Mouse (Mus musculus) hindbrain, postnatal 0 days (tissue): ENCODE measurements at regions not wholly inside any gene's neighbourhood (a gene's known extent, or its start where the extent isn't known, plus 50 kb on each side); places are given as distances from the start of the nearest gene placed in this dataset.

Source experiments
- ATAC-seq: fragments of 200-750 bp; cut with Nextera tagmentation; 2 replicates; pipeline ENCODE4 v1.8.0; 2017; ENCODE audit warnings: mild to moderate bottlenecking, moderate TSS enrichment, moderate library complexity
- DNase-seq: peaks from one replicate; pipeline ENCODE4 v3.0.0-alpha.2; 2015; ENCODE audit warnings: low spot score
- H3K27ac ChIP-seq: fragments of 300-500 bp; sonication (generic); 2 replicates; pipeline ENCODE4 v1.5.1; 2014; ENCODE audit warnings: mild to moderate bottlenecking
- H3K27me3 ChIP-seq: fragments of 300-500 bp; sonication (generic); 2 replicates; pipeline ENCODE4 v1.6.1; 2014; ENCODE audit warnings: low read length, mixed read lengths; ENCODE audit not compliant: insufficient read depth
- H3K36me3 ChIP-seq: fragments of 300-500 bp; sonication (generic); 2 replicates; pipeline ENCODE4 v1.6.1; 2014; ENCODE audit warnings: low read length, mixed read lengths; ENCODE audit not compliant: insufficient read depth
- H3K4me1 ChIP-seq: fragments of 300-500 bp; sonication (generic); 2 replicates; pipeline ENCODE4 v1.6.1; 2014; ENCODE audit warnings: antibody characterized with exemption, low read length, mixed read lengths; ENCODE audit not compliant: insufficient read depth
- H3K4me2 ChIP-seq: fragments of 300-500 bp; sonication (generic); 2 replicates; pipeline ENCODE4 v1.6.1; 2014; ENCODE audit warnings: low read depth, mild to moderate bottlenecking, low read length, moderate library complexity, mixed read lengths
- H3K4me3 ChIP-seq: fragments of 300-500 bp; sonication (generic); 2 replicates; pipeline ENCODE4 v1.5.1; 2014; ENCODE audit warnings: low read length
- H3K9ac ChIP-seq: fragments of 300-500 bp; sonication (generic); replicated peaks from 2 replicates; pipeline ENCODE4 v1.6.1; 2014; ENCODE audit warnings: mild to moderate bottlenecking, low read length, moderate library complexity, mixed read lengths
- H3K9me3 ChIP-seq: fragments of 300-500 bp; sonication (generic); 2 replicates; pipeline ENCODE4 v1.6.1; 2016; ENCODE audit warnings: low read length, mixed read lengths
- CTCF ChIP-seq: IDR thresholded peaks from 2 replicates; pipeline ENCODE4 v1.5.1; 2016; ENCODE audit warnings: antibody characterized with exemption, control low read depth, low read depth
- WGBS: fragments of 180-500 bp; shearing (Covaris S2); extraction: QIAGEN DNeasy Blood & Tissue Kit; methylation state at CpG from one replicate; pipeline ENCODE4 v1.1.7; 2014; 5-methylcytosine and 5-hydroxymethylcytosine counted together

GRCm38 (mm10) chr5:33548800-33549199, 80.6 kb downstream of the Fam53a start:
- DNase-seq (no peak), ATAC-seq (no peak)
- H3K4me1 ChIP-seq, result no peaks in the 10 kb centered on the region
- H3K9ac ChIP-seq, result no peak overlapping the region
- no peak overlapping the region for H3K4me3 ChIP-seq
- no peak overlapping the region for H3K4me2 ChIP-seq
- no peaks in the 10 kb centered on the region for H3K9me3 ChIP-seq
- TF ChIP-seq CTCF, result no peak
- WGBS, result 66% methylated on average over 2 of the region's 2 CpGs
- H3K36me3 ChIP-seq, result no peaks in the 10 kb centered on the region
- no peak overlapping the region for H3K27ac ChIP-seq
- peaks cover 10% of the 10 kb centered on the region; the same call in 1 of the 2 replicates for H3K27me3 ChIP-seq

GRCm38 (mm10) chr5:33543372-33543771, 86.1 kb downstream of the Fam53a start:
- H3K4me2 ChIP-seq, result no peak overlapping the region
- peak; percentile 91 for TF ChIP-seq CTCF
- WGBS, result 20% methylated on average over 5 of the region's 5 CpGs
- H3K4me1 ChIP-seq, result no peaks in the 10 kb centered on the region; the same call in 1 of the 2 replicates
- H3K27ac ChIP-seq, result no peak overlapping the region
- H3K4me3 ChIP-seq, result no peak overlapping the region
- peak; percentile 69 for DNase-seq
- H3K27me3 ChIP-seq, result peaks cover 16% of the 10 kb centered on the region
- H3K9ac ChIP-seq, result no peak overlapping the region
- H3K36me3 ChIP-seq, result no peaks in the 10 kb centered on the region
- H3K9me3 ChIP-seq, result no peaks in the 10 kb centered on the region
- ATAC-seq, result peak; percentile 51

- Histone ChIP-seq H3K4me3 (no peak overlapping the region), H3K4me2 (no peak overlapping the region), H3K36me3 (no peaks in the 10 kb centered on the region), H3K9ac (no peak overlapping the region), H3K27ac (no peak overlapping the region), H3K4me1 (no peaks in the 10 kb centered on the region; the same call in 1 of the 2 replicates), H3K27me3 (peaks cover 16% of the 10 kb centered on the region), H3K9me3 (no peaks in the 10 kb centered on the region)
- WGBS, result 43% methylated on average over 3 of the region's 3 CpGs
- TF ChIP-seq CTCF, result no peak
- no peak for DNase-seq
- ATAC-seq, result no peak
Measured at GRCm38 (mm10) chr5:33542643-33543042, 86.8 kb downstream of the Fam53a start.

- WGBS, result 30% methylated on average over 11 of the region's 11 CpGs
- Histone ChIP-seq H3K27ac (no peak overlapping the region), H3K4me3 (no peak overlapping the region), H3K36me3 (no peaks in the 10 kb centered on the region), H3K4me2 (no peak overlapping the region), H3K9me3 (no peaks in the 10 kb centered on the region), H3K4me1 (no peaks in the 10 kb centered on the region; the same call in 1 of the 2 replicates), H3K9ac (no peak overlapping the region), H3K27me3 (peaks cover 12% of the 10 kb centered on the region; the same call in 1 of the 2 replicates)
- DNase-seq, result peak; percentile 58
- ATAC-seq, result peak; percentile 28
- peak; percentile 62 for TF ChIP-seq CTCF
Measured at GRCm38 (mm10) chr5:33542000-33542554, 87.4 kb downstream of the Fam53a start.

GRCm38 (mm10) chr5:33540259-33540658, 89.2 kb downstream of the Fam53a start:
- no peak; the same call in 1 of the 2 replicates for ATAC-seq
- DNase-seq, result peak; percentile 23
- Histone ChIP-seq H3K4me2 (peak overlapping the region; percentile 43), H3K4me3 (peak overlapping the region; percentile 13; the same call in 1 of the 2 replicates), H3K27me3 (peaks cover 16% of the 10 kb centered on the region), H3K4me1 (no peaks in the 10 kb centered on the region; the same call in 1 of the 2 replicates), H3K27ac (no peak overlapping the region), H3K9me3 (no peaks in the 10 kb centered on the region), H3K36me3 (no peaks in the 10 kb centered on the region), H3K9ac (0 out of 2 replicates have a peak overlapping the region, but pooled peaks have one; percentile 9)
- 29% methylated on average over 23 of the region's 23 CpGs for WGBS
- TF ChIP-seq CTCF, result no peak

- Histone ChIP-seq H3K9me3 (no peaks in the 10 kb centered on the region), H3K4me1 (no peaks in the 10 kb centered on the region; the same call in 1 of the 2 replicates), H3K4me3 (no peak overlapping the region), H3K27ac (no peak overlapping the region), H3K9ac (no peak overlapping the region), H3K4me2 (no peak overlapping the region), H3K27me3 (peaks cover 16% of the 10 kb centered on the region), H3K36me3 (no peaks in the 10 kb centered on the region)
- no peak for TF ChIP-seq CTCF
- DNase-seq (no peak), ATAC-seq (no peak)
- WGBS, result 26% methylated on average over 8 of the region's 8 CpGs
Measured at GRCm38 (mm10) chr5:33537429-33537828, 92.0 kb downstream of the Fam53a start.

- no peak for TF ChIP-seq CTCF
- no peak overlapping the region for H3K9ac ChIP-seq
- H3K27me3 ChIP-seq, result peaks cover 20% of the 10 kb centered on the region
- WGBS, result 61% methylated on average over 4 of the region's 4 CpGs
- ATAC-seq, result no peak
- H3K9me3 ChIP-seq, result no peaks in the 10 kb centered on the region
- H3K4me3 ChIP-seq, result no peak overlapping the region
- H3K4me2 ChIP-seq, result no peak overlapping the region
- H3K27ac ChIP-seq, result no peak overlapping the region
- DNase-seq, result no peak
- H3K4me1 ChIP-seq, result no peaks in the 10 kb centered on the region; the same call in 1 of the 2 replicates
- H3K36me3 ChIP-seq, result no peaks in the 10 kb centered on the region
Measured at GRCm38 (mm10) chr5:33537017-33537416, 92.4 kb downstream of the Fam53a start.
